Mouse (Mus musculus): ENCODE results near the gene Cdca7.
A peak's percentile ranks its signal among the peaks of the same experiment; 100 is the strongest.

Cdca7 gene

DNA sequence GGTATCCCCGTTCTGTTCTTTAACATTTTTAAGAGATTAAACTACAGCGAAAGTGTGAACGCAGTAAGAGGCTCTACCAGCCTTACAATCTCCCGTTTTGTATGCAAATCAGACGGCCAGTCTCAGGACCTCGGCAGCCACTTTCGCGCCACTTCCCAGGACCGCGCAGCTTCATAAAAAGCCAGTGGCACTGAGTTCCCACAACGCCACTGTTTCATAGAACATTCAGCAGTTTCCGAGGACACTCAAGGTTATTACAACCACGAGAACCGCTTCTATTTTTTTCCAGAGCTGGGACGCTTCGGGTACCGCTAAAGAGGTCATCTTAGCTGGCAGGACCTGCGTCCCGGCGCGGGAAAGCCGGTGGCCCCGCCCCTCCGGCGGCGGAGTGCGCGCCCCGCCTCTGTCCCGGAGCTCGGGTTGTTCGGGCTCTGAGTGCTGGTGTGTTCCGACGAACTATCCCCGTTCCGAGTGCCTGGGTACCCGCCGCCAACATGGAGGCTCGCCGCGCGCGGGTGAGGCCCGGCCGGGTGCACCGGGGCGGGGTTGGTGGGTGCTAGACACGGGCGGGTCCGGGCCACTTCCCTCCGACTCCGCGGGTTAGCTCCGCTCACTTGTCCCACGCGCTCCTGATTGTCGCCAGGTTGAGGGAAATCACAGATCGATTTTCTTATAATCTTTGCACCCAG lies at the start of gene Cdca7:
Cdca7 (plus strand) TSS at position 363 of the 689 bp plus-strand sequence.
- peak; percentile 75 for DNase-seq (ENCODE audit: low spot score)

GRCm38 (mm10) chr2:72426776-72427175 lies 49.2 kb upstream of the Cdca7 start:
- DNase-seq (ENCODE audit: low spot score), result no peak

DNA sequence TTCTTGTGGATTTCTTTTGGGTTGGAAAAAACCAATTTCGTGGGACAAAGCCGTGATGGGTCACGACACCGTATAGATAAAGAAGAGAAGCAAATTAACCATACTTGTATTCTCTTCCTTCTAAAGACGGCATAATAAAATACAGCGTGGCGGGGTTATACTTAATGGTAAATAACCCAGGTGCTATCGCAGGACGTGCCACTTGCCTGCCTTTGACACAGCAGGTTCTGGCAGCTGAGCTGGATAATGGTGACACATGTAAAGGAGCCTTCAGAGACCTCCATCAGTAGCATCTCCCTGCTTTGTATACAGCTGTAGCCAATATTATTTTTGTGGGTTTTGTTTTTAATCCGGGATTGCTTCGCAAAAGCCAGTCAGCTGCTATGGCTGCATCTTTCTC lies 48.7 kb upstream of the Cdca7 start:
- no peak for DNase-seq (ENCODE audit: low spot score)

DNA sequence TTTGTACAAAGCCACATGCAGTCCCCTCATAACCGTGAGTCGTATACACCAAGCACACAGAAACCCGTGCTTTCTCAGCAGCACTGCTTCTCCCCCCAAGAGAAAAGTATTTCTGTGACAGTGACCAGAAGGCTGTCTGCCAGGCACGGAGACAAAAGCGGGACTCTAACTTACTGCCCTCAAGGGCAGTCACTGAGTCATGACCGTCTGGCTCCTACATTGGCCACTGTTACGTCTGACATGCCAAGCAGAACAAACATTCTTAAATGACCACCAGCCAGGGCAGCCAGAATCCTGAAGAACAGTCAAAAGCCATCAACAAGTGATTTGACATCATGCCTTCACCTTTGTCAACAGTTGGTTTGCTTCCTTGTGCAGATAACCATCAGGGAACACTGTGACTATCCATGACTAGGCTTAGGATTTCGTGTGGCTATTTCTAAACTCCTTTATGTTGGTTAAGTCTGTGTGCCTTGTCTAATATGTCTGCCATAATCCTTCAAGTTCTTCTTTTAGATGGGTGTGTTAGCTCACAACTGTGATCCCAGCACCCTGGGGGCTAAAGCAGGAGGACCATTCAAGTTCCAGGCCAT lies 36.9 kb upstream of the Cdca7 start:
- no peak for DNase-seq (ENCODE audit: low spot score)

- DNase-seq (ENCODE audit: low spot score), result no peak
Observed at GRCm38 (mm10) chr2:72441010-72441409, 34.9 kb upstream of the Cdca7 start.

GRCm38 (mm10) chr2:72442825-72443224 lies 33.1 kb upstream of the Cdca7 start:
- DNase-seq (ENCODE audit: low spot score), result no peak

- DNase-seq (ENCODE audit: low spot score), result no peak
Observed at GRCm38 (mm10) chr2:72443960-72444359, 32.0 kb upstream of the Cdca7 start.

DNA sequence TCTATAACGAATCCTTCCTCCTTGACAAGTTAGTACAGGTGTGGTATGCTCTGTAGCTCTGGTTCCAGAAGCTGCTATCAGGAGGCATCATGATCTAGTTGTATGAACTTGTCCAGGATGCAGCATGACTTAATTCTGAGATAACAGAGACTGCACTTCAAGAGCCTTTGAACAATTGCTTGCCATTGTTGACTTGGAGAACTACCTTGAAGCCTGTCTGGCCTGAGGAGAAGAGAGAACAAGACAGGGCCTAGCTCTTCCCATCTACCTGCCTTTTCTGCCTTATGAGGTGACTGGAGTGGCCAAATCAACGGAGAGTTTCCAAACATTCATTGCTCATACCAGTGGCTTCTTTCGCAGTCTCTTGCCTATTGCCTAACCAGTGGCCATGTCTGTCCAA lies 29.9 kb upstream of the Cdca7 start:
- no peak for DNase-seq (ENCODE audit: low spot score)

GRCm38 (mm10) chr2:72446615-72447014 lies 29.3 kb upstream of the Cdca7 start:
- no peak for DNase-seq (ENCODE audit: low spot score)

DNA sequence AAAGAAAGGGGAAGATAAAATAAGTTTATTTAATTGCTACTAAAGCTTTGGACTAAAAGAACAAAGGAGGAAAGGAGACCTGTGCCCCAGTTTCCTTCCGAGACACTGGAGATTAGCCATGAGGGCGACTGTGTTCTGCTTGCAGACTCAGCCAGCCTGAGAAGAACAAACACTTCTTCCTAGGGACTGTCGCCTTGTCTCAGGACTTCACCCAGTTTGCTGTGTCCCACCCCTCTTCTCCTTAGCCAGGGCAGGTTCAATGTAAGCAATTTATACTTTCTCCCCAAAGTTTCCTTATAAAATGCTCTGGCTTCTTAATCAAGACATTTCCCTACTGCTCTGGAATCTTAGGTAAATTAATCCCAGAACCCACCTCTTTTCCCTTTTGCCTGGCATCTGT lies 22.4 kb upstream of the Cdca7 start:
- DNase-seq (ENCODE audit: low spot score), result no peak

DNA sequence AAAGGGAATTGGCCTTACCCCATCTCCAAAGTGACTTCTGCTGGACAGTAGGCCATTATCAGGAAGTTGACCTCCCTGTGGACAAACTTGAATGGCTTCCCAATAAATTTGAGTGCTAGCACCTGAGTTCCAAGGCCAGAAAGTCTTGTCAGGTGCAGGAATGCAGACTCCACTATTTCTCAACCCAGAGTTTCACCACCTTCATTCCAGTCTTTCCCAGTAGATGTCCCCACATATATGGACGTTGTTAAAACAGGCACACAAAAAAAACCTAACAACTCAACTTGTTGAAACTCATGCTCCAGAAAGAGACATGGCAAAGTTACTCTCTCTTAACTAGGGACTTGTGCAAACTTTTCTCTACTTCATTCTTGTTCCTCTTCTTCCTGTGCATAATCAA lies 19.8 kb upstream of the Cdca7 start:
- DNase-seq (ENCODE audit: low spot score), result no peak

DNA sequence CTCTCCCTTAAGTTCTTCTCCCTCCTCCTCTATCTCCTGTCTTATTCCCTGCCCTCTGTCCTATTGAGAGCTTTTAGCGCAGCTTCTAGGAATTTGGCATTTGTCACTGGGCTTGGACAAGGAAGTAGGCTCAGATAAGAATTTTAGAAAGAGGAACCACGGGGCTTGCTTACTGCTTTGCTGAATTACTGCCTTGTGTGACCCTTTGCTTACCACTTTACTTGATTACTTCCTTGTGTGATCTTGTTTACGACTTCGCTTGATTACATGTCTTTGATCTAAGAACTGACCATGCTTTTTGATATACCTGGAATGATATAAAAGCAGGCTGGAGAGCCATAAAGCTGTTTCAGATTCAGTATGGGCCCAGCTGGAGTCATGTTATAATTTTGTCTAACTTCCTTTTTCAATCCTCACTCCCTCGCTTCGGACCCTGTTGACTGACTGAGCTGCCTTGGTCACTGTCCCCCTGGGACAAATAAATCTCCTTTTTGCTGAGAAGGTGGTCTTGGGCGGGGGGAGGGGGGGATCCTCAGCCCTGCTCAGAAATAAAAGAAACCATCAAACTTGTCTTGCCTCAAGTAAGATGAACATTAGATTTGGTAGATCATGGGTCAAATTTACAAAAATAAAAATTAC lies 11.5 kb upstream of the Cdca7 start:
- no peak for DNase-seq (ENCODE audit: low spot score)

GRCm38 (mm10) chr2:72467604-72468003 lies 8.4 kb upstream of the Cdca7 start:
- no peak for DNase-seq (ENCODE audit: low spot score)

GRCm38 (mm10) chr2:72471415-72472070 lies 4.4 kb upstream of the Cdca7 start:
- DNase-seq (ENCODE audit: low spot score), result no peak

GRCm38 (mm10) chr2:72474531-72475287 lies 1.2 kb upstream of the Cdca7 start:
- no peak for DNase-seq (ENCODE audit: low spot score)

- DNase-seq (ENCODE audit: low spot score), result no peak
Observed at GRCm38 (mm10) chr2:72475423-72475796, 549 bp upstream of the Cdca7 start.

DNA sequence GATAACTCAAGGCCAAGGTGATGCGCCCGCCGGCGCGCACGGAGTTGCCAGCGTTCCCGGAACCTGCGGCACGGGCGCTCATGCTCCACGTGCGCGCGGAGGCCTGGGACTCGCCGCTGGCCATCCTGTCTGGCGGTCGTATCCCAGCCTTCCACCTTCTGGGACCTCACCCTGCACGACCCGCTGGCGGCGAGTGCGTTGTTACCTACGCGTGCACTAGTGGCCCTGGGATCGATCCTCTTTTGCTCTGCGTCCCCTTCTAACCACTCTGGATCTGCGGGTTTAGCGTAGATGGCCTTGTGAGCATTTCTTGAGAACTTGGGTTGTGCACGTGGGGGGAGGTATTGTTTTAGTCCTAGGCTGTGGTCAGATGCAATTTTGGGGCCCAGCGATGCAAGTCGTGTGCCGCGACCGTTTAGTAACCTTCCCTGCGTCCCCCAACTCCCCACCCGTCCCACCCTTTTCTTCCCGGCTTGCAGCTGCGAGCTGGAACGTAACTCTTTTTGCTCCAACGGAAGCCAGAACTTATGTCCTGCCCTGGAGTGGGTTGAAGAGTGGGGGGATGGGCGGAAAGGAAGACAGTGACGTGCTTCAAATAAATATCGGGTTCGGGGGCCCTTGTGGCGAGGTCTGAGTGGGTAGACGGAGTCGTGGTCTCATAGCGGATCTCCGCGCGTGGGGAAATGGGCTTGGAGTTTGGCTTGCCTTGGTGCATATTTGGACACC lies 690 bp downstream of the Cdca7 start:
- peak; percentile 23 for DNase-seq (ENCODE audit: low spot score)

DNA sequence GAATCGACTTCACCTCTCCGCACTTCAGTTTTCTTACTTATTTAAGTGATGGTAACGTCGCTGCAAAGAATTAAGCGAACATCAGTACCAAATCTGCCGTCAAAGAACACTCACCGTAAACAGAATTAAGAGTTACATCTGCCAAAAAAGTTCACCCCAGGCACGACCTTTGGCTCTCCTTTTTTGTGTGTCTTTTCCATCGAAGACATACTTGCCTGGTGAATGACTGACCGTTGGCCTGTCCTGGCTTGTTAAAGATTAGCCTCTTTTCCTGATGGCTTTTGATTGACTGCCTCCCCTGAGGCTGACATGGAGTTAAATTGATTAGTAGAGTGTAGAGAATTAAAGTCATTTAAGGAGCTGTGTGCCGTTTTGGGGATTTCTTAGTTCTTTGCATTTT lies 1.3 kb downstream of the Cdca7 start:
- DNase-seq (ENCODE audit: low spot score), result no peak

DNA sequence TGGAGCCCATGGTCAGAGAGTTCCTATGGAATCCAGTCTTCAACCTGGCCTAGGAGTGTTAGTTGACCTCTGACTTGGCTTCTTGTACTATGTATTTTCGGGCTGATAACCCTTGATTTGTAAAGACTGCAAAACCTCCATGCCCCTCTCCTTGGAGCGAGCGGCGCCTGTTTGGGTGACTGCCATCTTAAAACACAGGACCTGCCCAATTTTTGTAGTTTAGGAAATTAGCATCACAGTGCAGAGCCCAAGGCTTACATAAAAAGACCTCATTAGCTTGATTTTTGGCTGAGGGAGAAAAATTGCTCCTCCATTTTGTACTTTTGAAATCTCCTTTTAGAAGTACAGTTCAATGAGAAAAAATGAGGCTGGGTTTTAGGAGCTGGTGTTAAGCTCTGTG lies 2.2 kb downstream of the Cdca7 start:
- no peak for DNase-seq (ENCODE audit: low spot score)

GRCm38 (mm10) chr2:72478921-72479320 lies 3.0 kb downstream of the Cdca7 start:
- DNase-seq (ENCODE audit: low spot score), result no peak

DNA sequence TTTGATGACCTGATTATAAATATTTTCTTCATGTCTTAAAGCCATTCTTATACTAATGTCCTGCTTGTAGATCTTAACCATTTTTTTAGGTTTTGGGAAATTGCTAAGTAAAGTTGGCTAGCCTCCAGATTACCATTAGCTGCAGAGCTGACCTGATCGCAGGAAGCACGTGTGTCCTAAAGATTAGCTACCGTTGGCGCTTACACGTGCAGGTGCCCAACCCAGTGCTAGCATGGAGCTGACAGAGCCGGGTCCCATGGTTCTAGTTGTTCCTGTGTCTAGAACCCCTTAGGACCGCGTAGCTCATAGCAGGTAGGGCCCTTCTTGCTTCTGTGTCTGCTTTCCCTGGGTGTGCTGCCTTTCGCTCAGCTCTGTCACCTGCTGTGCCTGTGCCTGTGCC lies 3.9 kb downstream of the Cdca7 start:
- no peak for DNase-seq (ENCODE audit: low spot score)

- no peak for DNase-seq (ENCODE audit: low spot score)
Observed at GRCm38 (mm10) chr2:72491650-72492049, 15.7 kb downstream of the Cdca7 start.

Data from urinary bladder, postnatal 14 days (tissue).